Mouse (Mus musculus): Measurements from ENCODE around the gene Xxylt1.

GRCm38 (mm10) chr16:31060226-31060625 is 21.0 kb downstream of the Xxylt1 start:
- TF ChIP-seq CTCF (IDR thresholded peaks at IDR 0.05) (no peak), POLR2A (IDR thresholded peaks at IDR 0.05; ENCODE audit: insufficient read depth, low read depth, low read length) (no peak), EP300 (IDR thresholded peaks at IDR 0.05; ENCODE audit: insufficient read depth, low read depth, low read length) (no peak)

Data from heart, adult 2 months (tissue).